Mouse (Mus musculus) midbrain, embryonic 11.5 days (tissue): ENCODE data around the gene Ccni. TPM values are rescaled to one million over a fixed set of nuclear protein-coding genes. Genes with fewer than 3 reads are reported as not detected.

ENCODE experiments used
- ATAC-seq: fragments of 200-750 bp; cut with Nextera tagmentation; 2 replicates; pipeline ENCODE4 v1.8.0; 2017; ENCODE audit warnings: moderate TSS enrichment, moderate library complexity; ENCODE audit not compliant: low FRiP score
- DNase-seq: peaks from one replicate; pipeline ENCODE4 v3.0.0; 2015; ENCODE audit warnings: low spot score; ENCODE audit errors: missing footprints
- H3K27ac ChIP-seq: fragments of 300-500 bp; sonication (generic); 2 replicates; pipeline ENCODE4 v1.5.1; 2014; ENCODE audit warnings: low read depth, low read length
- H3K27me3 ChIP-seq: fragments of 300-500 bp; sonication (generic); 2 replicates; pipeline ENCODE4 v1.6.1; 2014; ENCODE audit warnings: mild to moderate bottlenecking, low read length, moderate library complexity, mixed read lengths; ENCODE audit not compliant: control insufficient read depth, insufficient read depth
- H3K36me3 ChIP-seq: fragments of 300-500 bp; sonication (generic); 2 replicates; pipeline ENCODE4 v1.6.1; 2014; ENCODE audit warnings: mild to moderate bottlenecking, low read length, moderate library complexity, mixed read lengths; ENCODE audit not compliant: control insufficient read depth, insufficient read depth
- H3K4me1 ChIP-seq: fragments of 300-500 bp; sonication (generic); 2 replicates; pipeline ENCODE4 v1.6.1; 2014; ENCODE audit warnings: low read length; ENCODE audit not compliant: control insufficient read depth, insufficient read depth
- H3K4me2 ChIP-seq: fragments of 300-500 bp; sonication (generic); 2 replicates; pipeline ENCODE4 v1.6.1; 2014; ENCODE audit warnings: mild to moderate bottlenecking, moderate library complexity
- H3K4me3 ChIP-seq: fragments of 300-500 bp; sonication (generic); 2 replicates; pipeline ENCODE4 v1.5.1; 2014; ENCODE audit warnings: low read depth, low read length
- H3K9ac ChIP-seq: fragments of 300-500 bp; sonication (generic); 2 replicates; pipeline ENCODE4 v1.6.1; 2014; ENCODE audit warnings: low read length
- H3K9me3 ChIP-seq: fragments of 300-500 bp; sonication (generic); 2 replicates; pipeline ENCODE4 v1.6.1; 2016; ENCODE audit warnings: low read length; ENCODE audit not compliant: control insufficient read depth
- WGBS: fragments of 180-500 bp; shearing (Covaris S2); extraction: QIAGEN DNeasy Blood & Tissue Kit; methylation state at CpG from one replicate; pipeline ENCODE4 v1.1.7; 2014; 5-methylcytosine and 5-hydroxymethylcytosine counted together
- polyA plus RNA-seq: library from polyadenylated mRNA; unstranded; fragments of >200 nt; fragmentation: Nextera tagmentation; extraction: Ambion mirVana; gene quantifications from 2 replicates; pipeline ENCODE4 v1.2.1, GENCODE M21; 2014

Ccni gene
- polyA plus RNA-seq, 1 experiment from 2014 or later, result 159 TPM

DNA sequence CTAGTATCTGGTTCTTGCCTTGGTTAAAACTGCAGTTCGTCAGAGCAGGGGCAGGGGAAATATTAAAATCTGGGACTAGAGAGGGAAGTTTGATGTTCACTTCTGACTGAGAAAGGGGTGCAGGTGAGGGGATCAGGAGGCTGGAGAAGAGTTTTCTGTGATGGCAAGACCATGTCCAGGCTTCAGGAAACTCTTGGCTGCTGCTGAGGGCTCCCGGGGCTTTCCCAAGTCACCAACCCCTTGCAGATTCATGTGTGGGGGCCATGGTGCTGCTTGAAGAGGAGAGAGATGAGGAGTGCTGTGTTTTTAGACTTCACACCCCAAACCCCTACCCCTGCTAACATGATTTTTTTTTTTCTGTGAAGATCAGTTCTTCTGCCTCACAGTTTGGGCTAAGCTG lies 28.3 kb upstream of the Ccni start:
- H3K4me2 ChIP-seq, result no peak overlapping the region
- no peak overlapping the region for H3K9ac ChIP-seq
- H3K27me3 ChIP-seq, result no peaks in the 10 kb centered on the region
- WGBS, result 83% methylated on average over 2 of the region's 2 CpGs
- no peaks in the 10 kb centered on the region for H3K4me1 ChIP-seq
- H3K27ac ChIP-seq, result no peak overlapping the region
- no peak overlapping the region for H3K4me3 ChIP-seq
- no peaks in the 10 kb centered on the region for H3K9me3 ChIP-seq
- ATAC-seq (no peak), DNase-seq (no peak)
- H3K36me3 ChIP-seq, result no peaks in the 10 kb centered on the region

DNA sequence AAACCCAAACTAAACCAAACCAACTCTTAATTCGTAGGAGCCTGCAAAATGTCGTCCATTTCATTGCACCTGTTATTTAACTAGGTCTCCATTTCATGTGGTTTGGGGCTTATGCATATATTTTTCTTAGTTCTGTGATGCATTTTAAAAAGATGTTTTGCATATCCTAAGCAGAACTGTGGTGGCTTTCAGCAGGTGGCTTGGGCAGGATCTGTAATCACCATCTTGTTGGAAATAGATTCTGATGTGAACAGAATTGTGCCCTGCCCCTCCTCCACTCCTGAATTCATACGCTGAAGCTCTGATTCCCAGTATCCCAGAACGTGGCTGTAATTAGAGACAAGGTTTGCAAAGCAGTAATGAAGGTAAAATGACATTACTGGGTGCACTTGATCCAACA lies 27.8 kb upstream of the Ccni start:
- 66% methylated on average over 4 of the region's 4 CpGs for WGBS
- ATAC-seq (no peak), DNase-seq (no peak)
- H3K9ac ChIP-seq, result no peak overlapping the region
- H3K27ac ChIP-seq, result no peak overlapping the region
- H3K9me3 ChIP-seq, result no peaks in the 10 kb centered on the region
- no peak overlapping the region for H3K4me2 ChIP-seq
- no peak overlapping the region for H3K4me3 ChIP-seq
- no peaks in the 10 kb centered on the region for H3K4me1 ChIP-seq
- no peaks in the 10 kb centered on the region for H3K27me3 ChIP-seq
- no peaks in the 10 kb centered on the region for H3K36me3 ChIP-seq

DNA sequence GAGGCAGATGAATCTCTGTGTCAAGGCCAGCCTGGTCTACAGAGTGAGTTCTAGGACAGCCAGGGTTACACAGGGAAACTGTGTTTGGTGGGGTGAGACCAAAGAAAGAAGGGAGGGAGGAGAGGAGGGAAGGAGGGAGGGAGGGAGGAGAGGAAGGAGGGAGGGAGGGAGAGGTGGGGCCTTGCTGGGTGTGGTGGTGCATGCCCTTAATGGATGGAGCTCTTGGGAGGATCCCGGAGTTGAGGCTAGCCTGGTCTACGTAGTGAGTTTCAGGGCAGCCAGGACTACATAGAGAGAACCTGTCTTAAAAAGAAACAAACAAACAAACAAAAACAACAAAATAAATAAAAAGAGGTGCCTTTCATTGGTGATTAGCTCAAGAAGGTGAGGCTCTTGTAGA lies 26.5 kb upstream of the Ccni start:
- DNase-seq (no peak), ATAC-seq (no peak)
- no peaks in the 10 kb centered on the region for H3K9me3 ChIP-seq
- H3K4me3 ChIP-seq, result no peak overlapping the region
- no peaks in the 10 kb centered on the region for H3K27me3 ChIP-seq
- no peaks in the 10 kb centered on the region for H3K4me1 ChIP-seq
- no peak overlapping the region for H3K9ac ChIP-seq
- no peaks in the 10 kb centered on the region for H3K36me3 ChIP-seq
- H3K4me2 ChIP-seq, result no peak overlapping the region
- H3K27ac ChIP-seq, result no peak overlapping the region
- 93% methylated on average over 2 of the region's 2 CpGs for WGBS

DNA sequence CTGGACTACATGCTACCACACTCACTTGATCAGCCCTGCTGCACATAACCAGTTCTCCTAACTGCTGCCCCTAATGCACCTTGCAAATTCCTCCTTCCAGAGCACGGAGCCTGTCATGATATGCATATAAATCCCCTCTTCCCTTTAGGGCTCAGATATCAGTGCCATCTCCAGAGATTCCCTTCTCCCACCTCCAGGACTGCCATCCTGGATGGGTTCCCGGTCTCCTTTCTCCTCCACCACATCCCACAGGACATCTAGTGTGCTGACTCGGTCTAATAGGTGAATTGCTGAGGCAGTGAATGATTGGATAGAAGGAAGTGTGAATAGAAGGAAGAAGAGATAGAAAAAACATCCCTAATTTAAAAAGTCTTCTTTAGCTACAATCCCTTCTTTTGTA lies 25.4 kb upstream of the Ccni start:
- no peak overlapping the region for H3K4me3 ChIP-seq
- no peak overlapping the region for H3K4me2 ChIP-seq
- no peak overlapping the region for H3K27ac ChIP-seq
- 75% methylated on average over 3 of the region's 3 CpGs for WGBS
- DNase-seq (no peak), ATAC-seq (no peak)
- H3K27me3 ChIP-seq, result no peaks in the 10 kb centered on the region
- H3K36me3 ChIP-seq, result no peaks in the 10 kb centered on the region
- no peaks in the 10 kb centered on the region for H3K9me3 ChIP-seq
- no peak overlapping the region for H3K9ac ChIP-seq
- no peaks in the 10 kb centered on the region for H3K4me1 ChIP-seq

DNA sequence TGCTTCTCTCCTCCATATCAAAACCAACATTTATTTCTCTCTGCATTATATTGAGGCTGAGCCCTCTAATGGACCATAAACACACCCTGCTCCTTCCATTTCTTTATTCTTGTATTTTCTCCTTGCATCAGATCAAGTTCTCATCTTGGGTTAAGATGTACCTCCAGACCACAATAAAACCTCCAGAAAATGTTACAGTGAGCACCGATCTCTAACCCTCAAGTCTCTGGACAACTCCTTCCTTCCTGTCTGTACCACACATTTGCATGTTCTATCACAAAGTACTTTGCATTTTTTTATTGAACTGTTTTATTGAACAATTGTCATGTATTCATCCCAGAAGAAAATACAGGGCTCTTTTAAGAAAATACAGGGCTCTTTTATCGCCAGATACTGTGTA lies 23.2 kb upstream of the Ccni start:
- no peak for ATAC-seq
- Histone ChIP-seq H3K4me2 (no peak overlapping the region), H3K9me3 (no peaks in the 10 kb centered on the region), H3K9ac (no peak overlapping the region), H3K4me3 (no peak overlapping the region), H3K27ac (no peak overlapping the region), H3K27me3 (no peaks in the 10 kb centered on the region), H3K4me1 (no peaks in the 10 kb centered on the region), H3K36me3 (no peaks in the 10 kb centered on the region)
- WGBS, result 87% methylated on average over 2 of the region's 2 CpGs
- DNase-seq, result no peak

DNA sequence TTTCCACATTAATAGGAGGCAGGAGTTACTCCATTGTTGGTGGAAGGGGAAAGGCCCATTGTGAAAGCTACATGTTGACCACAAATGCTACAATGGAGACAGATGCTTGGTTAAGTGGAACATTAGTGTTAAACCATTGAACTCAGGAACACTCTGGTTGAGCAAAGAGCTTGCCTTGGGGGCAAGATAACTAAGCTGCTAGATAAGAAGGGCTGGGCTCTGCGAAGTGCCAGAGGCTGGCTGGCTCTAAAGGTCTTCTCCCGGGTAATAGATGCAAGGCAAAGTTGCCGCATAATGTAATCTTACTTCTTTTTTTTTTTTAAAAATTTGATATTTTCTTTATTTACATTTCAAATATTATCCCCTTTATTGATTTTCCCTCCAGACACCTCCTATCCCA lies 20.9 kb upstream of the Ccni start:
- Histone ChIP-seq H3K4me3 (no peak overlapping the region), H3K27me3 (no peaks in the 10 kb centered on the region), H3K4me1 (no peaks in the 10 kb centered on the region), H3K9ac (no peak overlapping the region), H3K9me3 (no peaks in the 10 kb centered on the region), H3K36me3 (no peaks in the 10 kb centered on the region), H3K27ac (no peak overlapping the region), H3K4me2 (no peak overlapping the region)
- 91% methylated on average over 3 of the region's 3 CpGs for WGBS
- DNase-seq (no peak), ATAC-seq (no peak)

DNA sequence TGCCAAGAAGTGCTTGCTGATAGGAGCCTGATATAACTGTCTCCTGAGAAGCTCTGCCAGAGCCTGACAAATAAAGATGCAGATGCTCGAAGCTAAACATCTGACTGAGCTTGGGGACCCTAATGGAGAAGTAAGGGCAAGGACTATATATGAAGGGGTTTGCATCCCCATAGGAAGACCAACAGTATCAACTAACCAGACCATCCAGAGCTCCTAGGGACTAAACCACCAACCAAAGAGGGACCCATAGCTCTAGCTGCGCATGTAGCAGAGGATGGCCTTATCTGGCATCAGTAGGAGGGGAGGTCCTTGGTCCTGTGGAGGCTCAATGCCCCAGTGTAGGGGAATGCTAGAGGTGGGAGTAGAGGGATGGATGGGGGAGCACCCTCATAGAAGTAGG lies 18.3 kb upstream of the Ccni start:
- no peaks in the 10 kb centered on the region for H3K9me3 ChIP-seq
- 93% methylated on average over 2 of the region's 2 CpGs for WGBS
- no peak for ATAC-seq
- no peak overlapping the region for H3K4me2 ChIP-seq
- no peaks in the 10 kb centered on the region for H3K27me3 ChIP-seq
- H3K4me1 ChIP-seq, result no peaks in the 10 kb centered on the region
- H3K36me3 ChIP-seq, result no peaks in the 10 kb centered on the region
- H3K4me3 ChIP-seq, result no peak overlapping the region
- no peak overlapping the region for H3K27ac ChIP-seq
- no peak overlapping the region for H3K9ac ChIP-seq
- peak; percentile 69 for DNase-seq

DNA sequence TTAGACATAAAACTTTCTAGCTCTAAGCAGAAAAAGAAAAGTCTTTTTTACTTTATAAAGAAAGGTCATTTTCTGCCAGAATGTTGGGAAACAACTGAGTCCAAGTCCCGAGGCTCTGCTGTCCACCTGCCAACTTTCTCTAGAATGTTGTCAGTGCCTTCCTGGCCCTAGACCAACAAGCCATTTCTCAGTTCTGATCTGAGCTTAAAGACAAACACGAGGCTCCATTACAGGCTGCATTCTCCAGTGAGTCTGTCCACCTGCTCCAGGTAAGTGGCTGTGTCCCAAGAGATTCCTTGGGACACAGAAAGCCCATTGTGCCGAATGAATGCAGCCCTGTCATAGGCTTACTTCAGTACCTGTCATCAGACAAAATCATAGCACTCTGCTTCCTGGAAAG lies 15.4 kb upstream of the Ccni start:
- H3K4me2 ChIP-seq, result no peak overlapping the region
- H3K4me3 ChIP-seq, result no peak overlapping the region
- H3K36me3 ChIP-seq, result no peaks in the 10 kb centered on the region
- no peak overlapping the region for H3K27ac ChIP-seq
- H3K9ac ChIP-seq, result no peak overlapping the region
- no peaks in the 10 kb centered on the region for H3K4me1 ChIP-seq
- no peak for ATAC-seq
- 76% methylated on average over 3 of the region's 3 CpGs for WGBS
- H3K9me3 ChIP-seq, result no peaks in the 10 kb centered on the region
- peak; percentile 19 for DNase-seq
- no peaks in the 10 kb centered on the region for H3K27me3 ChIP-seq

DNA sequence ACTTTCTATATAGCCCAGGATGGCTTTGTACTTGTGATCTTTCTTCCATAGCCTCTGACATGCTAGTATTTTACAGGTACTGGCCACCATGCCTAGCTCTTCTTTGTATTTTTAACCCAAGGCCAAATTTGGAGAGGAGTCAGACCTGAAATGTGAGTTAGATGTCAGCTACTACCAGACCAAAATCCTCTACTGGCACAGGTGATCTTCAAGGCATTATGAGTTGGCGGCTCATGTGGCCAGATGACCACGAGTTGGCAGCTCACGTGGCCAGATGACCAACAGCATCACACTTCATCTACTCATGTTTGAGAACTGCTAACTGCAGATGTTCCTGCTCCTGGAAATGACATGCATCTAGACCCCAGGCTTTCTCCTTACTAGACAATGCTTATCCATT lies 12.1 kb upstream of the Ccni start:
- Histone ChIP-seq H3K4me1 (no peaks in the 10 kb centered on the region), H3K36me3 (no peaks in the 10 kb centered on the region), H3K4me3 (no peak overlapping the region), H3K27me3 (no peaks in the 10 kb centered on the region), H3K4me2 (no peak overlapping the region), H3K9me3 (no peaks in the 10 kb centered on the region), H3K27ac (no peak overlapping the region), H3K9ac (no peak overlapping the region)
- 90% methylated on average over 3 of the region's 3 CpGs for WGBS
- DNase-seq, result no peak
- no peak for ATAC-seq

DNA sequence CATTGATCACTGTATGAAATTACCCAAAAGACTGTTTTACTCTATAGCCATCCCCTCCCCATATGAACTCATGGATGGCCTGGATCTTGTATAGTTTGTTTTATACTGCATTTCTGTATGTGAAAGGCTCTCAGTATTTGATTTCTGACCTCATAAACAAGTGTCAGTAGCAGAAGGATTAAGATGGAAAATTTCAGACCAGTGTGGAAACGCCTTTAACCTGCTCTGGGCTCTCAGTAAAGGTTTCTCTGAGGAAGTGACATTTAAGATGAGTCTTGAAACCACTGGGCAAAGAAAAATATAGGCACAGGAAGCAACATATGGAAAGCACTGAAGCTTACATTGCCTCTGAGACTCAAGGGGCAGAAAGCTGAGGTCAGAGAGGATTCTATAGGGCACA lies 1.3 kb upstream of the Ccni start:
- WGBS, result 85% methylated on average over 1 of the region's 1 CpGs
- DNase-seq (peak; percentile 76), ATAC-seq (no peak)
- Histone ChIP-seq H3K36me3 (no peaks in the 10 kb centered on the region), H3K9ac (no peak overlapping the region), H3K4me1 (no peaks in the 10 kb centered on the region; the same call in 1 of the 2 replicates), H3K4me2 (no peak overlapping the region; the same call in 1 of the 2 replicates), H3K27me3 (no peaks in the 10 kb centered on the region), H3K4me3 (no peak overlapping the region), H3K9me3 (no peaks in the 10 kb centered on the region), H3K27ac (no peak overlapping the region)
